Comparison of ENCODE assay signal across 26 mouse cellular contexts in the genomic region with DNA sequence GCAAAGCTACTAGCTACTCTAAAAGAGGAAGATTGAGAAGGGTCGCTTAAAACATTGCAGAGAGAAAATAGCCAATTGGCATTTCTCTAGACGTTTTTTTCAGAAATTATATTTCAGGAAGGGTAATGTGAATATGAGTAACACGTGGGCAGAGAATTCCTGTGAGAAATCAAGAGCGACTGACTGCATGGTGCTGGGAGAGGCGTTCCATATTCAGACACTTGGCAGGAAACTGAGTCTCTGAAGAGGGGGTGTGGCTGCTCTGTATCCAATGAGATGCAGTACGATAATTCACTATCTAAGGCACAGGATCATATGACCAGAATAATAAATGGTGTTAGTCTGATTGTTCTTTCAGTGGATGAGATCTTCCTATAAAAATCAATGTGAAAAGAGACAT.
DNase-seq lines count a peak whose midpoint lies in the region; ATAC-seq and TF ChIP-seq lines count a peak whose summit lies in the region.
"Had no signal": no experiment of that assay in that cellular context is flagged by ENCODE, and none has a peak within 500 bp of the region (broad histone marks: within the 10 kb centered on the region; RNA-seq: fewer than 3 reads in every experiment).

No protein-coding gene starts in this region.

- TF ChIP-seq CTCF in lung, postnatal 0 days (IDR thresholded peaks at IDR 0.05), result no peak

- TF ChIP-seq EP300 in lung, postnatal 0 days (IDR thresholded peaks at IDR 0.05), result no peak

- no peak overlapping the region for H3K4me2 ChIP-seq in embryonic facial prominence, embryonic 14.5 days (ENCODE audit: low read depth, low read length)
- no peak overlapping the region for H3K4me2 ChIP-seq in lung, postnatal 0 days (replicated peaks; ENCODE audit: low read depth, low read length)
- H3K4me2 ChIP-seq: embryonic facial prominence, embryonic 12.5 days; forebrain, embryonic 12.5 days; heart, embryonic 11.5 days; heart, embryonic 15.5 days; hindbrain, embryonic 13.5 days had no signal

- H3K9me3 ChIP-seq in embryonic facial prominence, embryonic 14.5 days (ENCODE audit: control insufficient read depth, low read length), result no peaks in the 10 kb centered on the region
- no peaks in the 10 kb centered on the region for H3K9me3 ChIP-seq in embryonic facial prominence, embryonic 10.5 days
- H3K9me3 ChIP-seq in lung, postnatal 0 days (ENCODE audit: low read length), result no peaks in the 10 kb centered on the region
- H3K9me3 ChIP-seq: embryonic facial prominence, embryonic 12.5 days; forebrain, embryonic 12.5 days; G1E; heart, embryonic 15.5 days; hindbrain, embryonic 13.5 days had no signal

- H3K9ac ChIP-seq in embryonic facial prominence, embryonic 14.5 days (ENCODE audit: low read depth, low read length), result no peak overlapping the region
- no peak overlapping the region for H3K9ac ChIP-seq in lung, postnatal 0 days (replicated peaks; ENCODE audit: low read depth)
- H3K9ac ChIP-seq: embryonic facial prominence, embryonic 12.5 days; forebrain, embryonic 12.5 days; heart, embryonic 15.5 days; hindbrain, embryonic 13.5 days had no signal

- no peak overlapping the region for H3K4me3 ChIP-seq in embryonic facial prominence, embryonic 14.5 days (ENCODE audit: low read depth, low read length)
- no peak overlapping the region for H3K4me3 ChIP-seq in embryonic facial prominence, embryonic 10.5 days
- no peak overlapping the region for H3K4me3 ChIP-seq in lung, postnatal 0 days (ENCODE audit: low read depth, low read length)
- H3K4me3 ChIP-seq: embryonic facial prominence, embryonic 12.5 days; forebrain, embryonic 12.5 days; heart, embryonic 15.5 days; hindbrain, embryonic 13.5 days had no signal

- peak; percentile 26 for DNase-seq in embryonic facial prominence, embryonic 14.5 days (ENCODE audit: low spot score)
- no peak for DNase-seq in embryonic facial prominence, embryonic 10.5 days (ENCODE audit: low spot score)
- DNase-seq in gastrocnemius, postnatal 25 days, result peak; percentile 9
- no peak for DNase-seq in gastrocnemius, postnatal 10 days
- peak; percentile 10 for DNase-seq in right cerebral cortex, adult 18-20 months
- DNase-seq in right cerebral cortex, postnatal 14 days, result no peak
- no peak for DNase-seq in lung, postnatal 0 days (ENCODE audit: low spot score)
- DNase-seq: adrenal gland, adult 8-10 months; adrenal gland, postnatal 36 days; B cell, adult 2 months; cerebellum, adult 11 months; cerebellum, adult 8-10 months; cerebellum, postnatal 14 days; embryo, embryonic 11 days; gastrocnemius, postnatal 14 days; heart, adult 18-20 months; heart, postnatal 14 days had no signal

- H3K36me3 ChIP-seq in embryonic facial prominence, embryonic 14.5 days (ENCODE audit: control insufficient read depth, insufficient read depth, low read length), result no peaks in the 10 kb centered on the region
- H3K36me3 ChIP-seq in embryonic facial prominence, embryonic 10.5 days (replicated peaks), result no peaks in the 10 kb centered on the region
- H3K36me3 ChIP-seq in lung, postnatal 0 days (ENCODE audit: insufficient read depth, low read length), result no peaks in the 10 kb centered on the region
- H3K36me3 ChIP-seq: embryonic facial prominence, embryonic 12.5 days; forebrain, embryonic 12.5 days; G1E; heart, embryonic 15.5 days; hindbrain, embryonic 13.5 days had no signal

- WGBS in embryonic facial prominence, embryonic 14.5 days, result 48% methylated on average over 6 of the region's 6 CpGs
- WGBS in embryonic facial prominence, embryonic 10.5 days, result 71% methylated on average over 6 of the region's 6 CpGs
- 47% methylated on average over 6 of the region's 6 CpGs for WGBS in lung, postnatal 0 days

- no peaks in the 10 kb centered on the region for H3K27me3 ChIP-seq in embryonic facial prominence, embryonic 14.5 days (replicated peaks; ENCODE audit: control insufficient read depth, insufficient read depth, low read length)
- no peaks in the 10 kb centered on the region for H3K27me3 ChIP-seq in embryonic facial prominence, embryonic 10.5 days (replicated peaks; ENCODE audit: low read depth, poor library complexity, severe bottlenecking)
- no peaks in the 10 kb centered on the region for H3K27me3 ChIP-seq in lung, postnatal 0 days (replicated peaks; ENCODE audit: insufficient read depth, low read length)
- H3K27me3 ChIP-seq: embryonic facial prominence, embryonic 12.5 days; forebrain, embryonic 12.5 days; heart, embryonic 15.5 days; hindbrain, embryonic 13.5 days had no signal

- ATAC-seq in embryonic facial prominence, embryonic 14.5 days (ENCODE audit: low read depth), result no peak
- no peak for ATAC-seq in lung, postnatal 0 days
- ATAC-seq: CD4-positive, CD25-positive, alpha-beta regulatory T cell, adult 4 months; forebrain, embryonic 16.5 days; hindbrain, postnatal 0 days had no signal

- H3K27ac ChIP-seq in embryonic facial prominence, embryonic 14.5 days (replicated peaks; ENCODE audit: low read depth, low read length), result no peak overlapping the region
- no peak overlapping the region for H3K27ac ChIP-seq in embryonic facial prominence, embryonic 10.5 days (replicated peaks)
- H3K27ac ChIP-seq in lung, postnatal 0 days (ENCODE audit: low read length), result no peak overlapping the region
- H3K27ac ChIP-seq: embryonic facial prominence, embryonic 12.5 days; forebrain, embryonic 12.5 days; heart, embryonic 15.5 days; hindbrain, embryonic 13.5 days; hindbrain, postnatal 0 days had no signal

- no peaks in the 10 kb centered on the region for H3K4me1 ChIP-seq in embryonic facial prominence, embryonic 14.5 days (ENCODE audit: control insufficient read depth, insufficient read depth, low read length)
- H3K4me1 ChIP-seq in embryonic facial prominence, embryonic 10.5 days, result no peaks in the 10 kb centered on the region
- no peaks in the 10 kb centered on the region for H3K4me1 ChIP-seq in lung, postnatal 0 days (ENCODE audit: insufficient read depth, low read depth, low read length)
- H3K4me1 ChIP-seq: forebrain, embryonic 12.5 days; heart, embryonic 15.5 days; hindbrain, embryonic 13.5 days had no signal

Comparison
In these comparisons a context has a peak if more than half of its experiments do, and no peak if none do; other contexts are left out.
1. DNase-seq: peak in embryonic facial prominence, embryonic 14.5 days (single experiment), gastrocnemius, postnatal 25 days (single experiment) and right cerebral cortex, adult 18-20 months (single experiment); none in embryonic facial prominence, embryonic 10.5 days (single experiment), gastrocnemius, postnatal 10 days (single experiment), right cerebral cortex, postnatal 14 days (single experiment) and lung, postnatal 0 days (single experiment).